Mouse (Mus musculus) embryonic facial prominence, embryonic 12.5 days (tissue): ENCODE data around the gene Sdha. TPM values are rescaled to one million over a fixed set of nuclear protein-coding genes. Genes with fewer than 3 reads are reported as not detected.

ENCODE experiments used
- ATAC-seq: fragments of 200-750 bp; cut with Nextera tagmentation; 2 replicates; pipeline ENCODE4 v1.8.0; 2017; ENCODE audit not compliant: insufficient number of reproducible peaks, insufficient read depth, low FRiP score, low TSS enrichment
- H3K27ac ChIP-seq: fragments of 300-500 bp; sonication (generic); 2 replicates; pipeline ENCODE4 v1.5.1; 2016; ENCODE audit warnings: mild to moderate bottlenecking
- H3K27me3 ChIP-seq: fragments of 300-500 bp; sonication (generic); 2 replicates; pipeline ENCODE4 v1.6.1; 2016; ENCODE audit warnings: mild to moderate bottlenecking, moderate library complexity
- H3K36me3 ChIP-seq: fragments of 300-500 bp; sonication (generic); 2 replicates; pipeline ENCODE4 v1.6.1; 2016; ENCODE audit warnings: mild to moderate bottlenecking
- H3K4me1 ChIP-seq: fragments of 300-500 bp; sonication (generic); 2 replicates; pipeline ENCODE4 v1.6.1; 2016
- H3K4me2 ChIP-seq: fragments of 300-500 bp; sonication (generic); replicated peaks from 2 replicates; pipeline ENCODE4 v1.6.1; 2016; ENCODE audit warnings: mild to moderate bottlenecking, moderate library complexity
- H3K4me3 ChIP-seq: fragments of 300-500 bp; sonication (generic); 2 replicates; pipeline ENCODE4 v1.5.1; 2016; ENCODE audit warnings: mild to moderate bottlenecking
- H3K9ac ChIP-seq: fragments of 300-500 bp; sonication (generic); 2 replicates; pipeline ENCODE4 v1.6.1; 2016; ENCODE audit warnings: mild to moderate bottlenecking, moderate library complexity
- H3K9me3 ChIP-seq: fragments of 300-500 bp; sonication (generic); 2 replicates; pipeline ENCODE4 v1.6.1; 2016; ENCODE audit warnings: mild to moderate bottlenecking, moderate library complexity
- WGBS: fragments of 180-500 bp; shearing (Covaris S2); methylation state at CpG from one replicate; pipeline ENCODE4 v1.1.7; 2016; 5-methylcytosine and 5-hydroxymethylcytosine counted together
- polyA plus RNA-seq: library from polyadenylated mRNA; unstranded; fragments of >200 nt; fragmentation: Nextera tagmentation; extraction: Ambion mirVana; gene quantifications from 2 replicates; pipeline ENCODE4 v1.2.1, GENCODE M21; 2016

Gene Sdha
- polyA plus RNA-seq, 1 experiment from 2014 or later = 238 TPM

GRCm38 (mm10) chr13:74301607-74301984 lies 48.5 kb downstream of the Sdha start:
- H3K36me3 ChIP-seq = peaks cover 34% of the 10 kb centered on the region
- WGBS = 77% methylated on average over 6 of the region's 6 CpGs
- H3K27me3 ChIP-seq = no peaks in the 10 kb centered on the region
- H3K9me3 ChIP-seq = no peaks in the 10 kb centered on the region
- H3K4me3 ChIP-seq = no peak overlapping the region
- H3K27ac ChIP-seq = no peak overlapping the region
- H3K4me2 ChIP-seq = no peak overlapping the region
- H3K9ac ChIP-seq = no peak overlapping the region
- ATAC-seq = 0 out of 2 replicates have a peak, but pooled peaks have one; percentile 32
- H3K4me1 ChIP-seq = no peaks in the 10 kb centered on the region

- Histone ChIP-seq H3K4me2 (no peak overlapping the region), H3K4me3 (no peak overlapping the region), H3K27ac (no peak overlapping the region), H3K9me3 (no peaks in the 10 kb centered on the region), H3K36me3 (peaks cover 30% of the 10 kb centered on the region), H3K27me3 (no peaks in the 10 kb centered on the region), H3K4me1 (no peaks in the 10 kb centered on the region), H3K9ac (no peak overlapping the region)
- 0 out of 2 replicates have a peak, but pooled peaks have one; percentile 44 for ATAC-seq
- 40% methylated on average over 4 of the region's 4 CpGs for WGBS
Observed at GRCm38 (mm10) chr13:74300925-74301606, 49.0 kb downstream of the Sdha start.

- Histone ChIP-seq H3K9ac (no peak overlapping the region), H3K9me3 (no peaks in the 10 kb centered on the region), H3K27ac (no peak overlapping the region), H3K27me3 (peaks cover 16% of the 10 kb centered on the region; the same call in 1 of the 2 replicates), H3K4me2 (no peak overlapping the region), H3K4me3 (no peak overlapping the region), H3K4me1 (no peaks in the 10 kb centered on the region), H3K36me3 (no peaks in the 10 kb centered on the region)
- WGBS = 78% methylated on average over 7 of the region's 7 CpGs
- ATAC-seq = no peak
Observed at GRCm38 (mm10) chr13:74296376-74296775, 53.7 kb downstream of the Sdha start.

GRCm38 (mm10) chr13:74292167-74292566 lies 57.9 kb downstream of the Sdha start, which contains the start of gene Ahrr:
Gene Ahrr, minus strand, starts transcription at chr13:74292331.
- Histone ChIP-seq H3K9ac (no peak within 1 kb of the TSS), H3K9me3 (no peaks in the 10 kb centered on the region), H3K27me3 (peaks cover 16% of the 10 kb centered on the region; the same call in 1 of the 2 replicates), H3K4me2 (peak within 1 kb of the TSS; percentile 56), H3K36me3 (no peaks in the 10 kb centered on the region), H3K4me3 (peak within 1 kb of the TSS; percentile 20), H3K27ac (no peak within 1 kb of the TSS), H3K4me1 (no peaks in the 10 kb centered on the region)
- 1% methylated on average over 27 of the region's 27 CpGs for WGBS
- ATAC-seq = peak; percentile 22; the same call in 1 of the 2 replicates

GRCm38 (mm10) chr13:74289646-74290045 lies 60.4 kb downstream of the Sdha start:
- H3K9me3 ChIP-seq = no peaks in the 10 kb centered on the region
- H3K4me1 ChIP-seq = no peaks in the 10 kb centered on the region
- H3K4me2 ChIP-seq = no peak overlapping the region
- H3K9ac ChIP-seq = no peak overlapping the region
- ATAC-seq = no peak
- H3K27ac ChIP-seq = no peak overlapping the region
- no peak overlapping the region for H3K4me3 ChIP-seq
- 80% methylated on average over 5 of the region's 5 CpGs for WGBS
- H3K36me3 ChIP-seq = no peaks in the 10 kb centered on the region
- H3K27me3 ChIP-seq = peaks cover 16% of the 10 kb centered on the region; the same call in 1 of the 2 replicates

- Histone ChIP-seq H3K27me3 (no peaks in the 10 kb centered on the region), H3K4me3 (no peak overlapping the region), H3K9me3 (no peaks in the 10 kb centered on the region), H3K27ac (no peak overlapping the region), H3K4me1 (no peaks in the 10 kb centered on the region), H3K4me2 (no peak overlapping the region), H3K9ac (no peak overlapping the region), H3K36me3 (no peaks in the 10 kb centered on the region)
- WGBS = 89% methylated on average over 1 of the region's 2 CpGs
- no peak for ATAC-seq
Observed at GRCm38 (mm10) chr13:74282299-74282698, 67.8 kb downstream of the Sdha start.

- no peaks in the 10 kb centered on the region for H3K36me3 ChIP-seq
- H3K9me3 ChIP-seq = no peaks in the 10 kb centered on the region
- H3K27me3 ChIP-seq = no peaks in the 10 kb centered on the region
- no peak overlapping the region for H3K9ac ChIP-seq
- no peaks in the 10 kb centered on the region for H3K4me1 ChIP-seq
- no peak overlapping the region for H3K4me3 ChIP-seq
- 78% methylated on average over 4 of the region's 4 CpGs for WGBS
- no peak overlapping the region for H3K27ac ChIP-seq
- no peak overlapping the region for H3K4me2 ChIP-seq
- ATAC-seq = no peak
Observed at GRCm38 (mm10) chr13:74275726-74276125, 74.4 kb downstream of the Sdha start.

Other genes starting within 250 kb of the Sdha start
- gene Slc9a3, start 228.8 kb downstream of the Sdha start, polyA plus RNA-seq = not detected in 2 replicates
- gene Exoc3, start 141.5 kb downstream of the Sdha start, polyA plus RNA-seq = 78.3 and 79.8 TPM in 2 replicates
- gene Ahrr, start 57.9 kb downstream of the Sdha start, polyA plus RNA-seq = 1.2 and 1.7 TPM in 2 replicates
- gene Pdcd6, start 32.7 kb downstream of the Sdha start, polyA plus RNA-seq = 131 and 133 TPM in 2 replicates
- gene Ccdc127, start within 50 bp of the Sdha start, polyA plus RNA-seq = 66.1 and 67.9 TPM in 2 replicates
- gene Lrrc14b, start 13.7 kb upstream of the Sdha start, polyA plus RNA-seq = not detected in 2 replicates
- 7.8 and 8.4 TPM in 2 replicates for gene Zfp72, start 40.6 kb upstream of the Sdha start, polyA plus RNA-seq
- 84.1 and 88.1 TPM in 2 replicates for gene Ftl1-ps1, start 49.4 kb upstream of the Sdha start, polyA plus RNA-seq
- 22.4 and 22.9 TPM in 2 replicates for gene Zfp825, start 143.7 kb upstream of the Sdha start, polyA plus RNA-seq